Mouse (Mus musculus): Measurements from ENCODE around the gene Sh2d3c. TPM values are rescaled to one million over a fixed set of nuclear protein-coding genes. Genes with fewer than 3 reads are reported as not detected.
A peak's percentile ranks its signal among the peaks of the same experiment; 100 is the strongest.

Gene Sh2d3c
- polyA plus RNA-seq, 1 experiment from 2014 or later = 45.9 TPM

GRCm38 (mm10) chr2:32761859-32762258 lies 41.0 kb downstream of the Sh2d3c start:
- Histone ChIP-seq H3K4me3 (replicated peaks; ENCODE audit: low read depth, low read length) (no peak overlapping the region), H3K27ac (replicated peaks; ENCODE audit: low read depth, low read length) (no peak overlapping the region), H3K9me3 (ENCODE audit: control insufficient read depth, low read length) (no peaks in the 10 kb centered on the region), H3K27me3 (ENCODE audit: control insufficient read depth, insufficient read depth, low read length) (no peaks in the 10 kb centered on the region), H3K36me3 (ENCODE audit: control insufficient read depth, insufficient read depth, low read length) (peaks cover 35% of the 10 kb centered on the region), H3K4me2 (ENCODE audit: low read length) (no peak overlapping the region), H3K4me1 (ENCODE audit: control insufficient read depth, insufficient read depth, low read length) (peaks cover 12% of the 10 kb centered on the region), H3K9ac (replicated peaks; ENCODE audit: low read length) (no peak overlapping the region)
- DNase-seq (no peak), ATAC-seq (ENCODE audit: low FRiP score, low TSS enrichment) (no peak)
- WGBS = 95% methylated on average over 4 of the region's 4 CpGs

- DNase-seq (no peak), ATAC-seq (ENCODE audit: low FRiP score, low TSS enrichment) (no peak)
- Histone ChIP-seq H3K4me1 (ENCODE audit: control insufficient read depth, insufficient read depth, low read length) (peaks cover 5% of the 10 kb centered on the region; the same call in 1 of the 2 replicates), H3K27me3 (ENCODE audit: control insufficient read depth, insufficient read depth, low read length) (no peaks in the 10 kb centered on the region), H3K9me3 (ENCODE audit: control insufficient read depth, low read length) (no peaks in the 10 kb centered on the region), H3K27ac (replicated peaks; ENCODE audit: low read depth, low read length) (no peak overlapping the region), H3K36me3 (ENCODE audit: control insufficient read depth, insufficient read depth, low read length) (peaks cover 35% of the 10 kb centered on the region), H3K4me2 (ENCODE audit: low read length) (no peak overlapping the region), H3K9ac (replicated peaks; ENCODE audit: low read length) (no peak overlapping the region), H3K4me3 (replicated peaks; ENCODE audit: low read depth, low read length) (no peak overlapping the region)
- WGBS = 77% methylated on average over 3 of the region's 3 CpGs
Observed at GRCm38 (mm10) chr2:32763353-32763752, 42.5 kb downstream of the Sh2d3c start.

GRCm38 (mm10) chr2:32767241-32767640 lies 46.4 kb downstream of the Sh2d3c start:
- Histone ChIP-seq H3K9ac (replicated peaks; ENCODE audit: low read length) (no peak overlapping the region), H3K27me3 (ENCODE audit: control insufficient read depth, insufficient read depth, low read length) (no peaks in the 10 kb centered on the region), H3K27ac (replicated peaks; ENCODE audit: low read depth, low read length) (no peak overlapping the region), H3K4me2 (ENCODE audit: low read length) (no peak overlapping the region), H3K4me1 (ENCODE audit: control insufficient read depth, insufficient read depth, low read length) (peaks cover 7% of the 10 kb centered on the region), H3K9me3 (ENCODE audit: control insufficient read depth, low read length) (no peaks in the 10 kb centered on the region), H3K36me3 (ENCODE audit: control insufficient read depth, insufficient read depth, low read length) (peaks cover 12% of the 10 kb centered on the region), H3K4me3 (replicated peaks; ENCODE audit: low read depth, low read length) (no peak overlapping the region)
- WGBS = 61% methylated on average over 12 of the region's 12 CpGs
- DNase-seq (no peak), ATAC-seq (ENCODE audit: low FRiP score, low TSS enrichment) (no peak)

- DNase-seq = no peak
- Histone ChIP-seq H3K4me2 (ENCODE audit: low read length) (no peak overlapping the region), H3K27me3 (ENCODE audit: control insufficient read depth, insufficient read depth, low read length) (no peaks in the 10 kb centered on the region), H3K9me3 (ENCODE audit: control insufficient read depth, low read length) (no peaks in the 10 kb centered on the region), H3K27ac (replicated peaks; ENCODE audit: low read depth, low read length) (no peak overlapping the region), H3K4me3 (replicated peaks; ENCODE audit: low read depth, low read length) (no peak overlapping the region), H3K9ac (replicated peaks; ENCODE audit: low read length) (no peak overlapping the region), H3K4me1 (ENCODE audit: control insufficient read depth, insufficient read depth, low read length) (peaks cover 7% of the 10 kb centered on the region), H3K36me3 (ENCODE audit: control insufficient read depth, insufficient read depth, low read length) (no peaks in the 10 kb centered on the region)
- 53% methylated on average over 19 of the region's 19 CpGs for WGBS
- ATAC-seq (ENCODE audit: low FRiP score, low TSS enrichment) = no peak
Observed at GRCm38 (mm10) chr2:32768661-32769285, 47.9 kb downstream of the Sh2d3c start.

GRCm38 (mm10) chr2:32769327-32770085 lies 48.7 kb downstream of the Sh2d3c start:
- H3K4me1 ChIP-seq (ENCODE audit: control insufficient read depth, insufficient read depth, low read length) = peaks cover 7% of the 10 kb centered on the region
- no peaks in the 10 kb centered on the region for H3K9me3 ChIP-seq (ENCODE audit: control insufficient read depth, low read length)
- ATAC-seq (ENCODE audit: low FRiP score, low TSS enrichment) (no peak), DNase-seq (peak; percentile 41)
- H3K36me3 ChIP-seq (ENCODE audit: control insufficient read depth, insufficient read depth, low read length) = no peaks in the 10 kb centered on the region
- H3K27ac ChIP-seq (replicated peaks; ENCODE audit: low read depth, low read length) = no peak overlapping the region
- no peaks in the 10 kb centered on the region for H3K27me3 ChIP-seq (ENCODE audit: control insufficient read depth, insufficient read depth, low read length)
- no peak overlapping the region for H3K9ac ChIP-seq (replicated peaks; ENCODE audit: low read length)
- H3K4me3 ChIP-seq (replicated peaks; ENCODE audit: low read depth, low read length) = no peak overlapping the region
- 44% methylated on average over 5 of the region's 5 CpGs for WGBS
- no peak overlapping the region for H3K4me2 ChIP-seq (ENCODE audit: low read length)

GRCm38 (mm10) chr2:32771886-32772285 lies 51.0 kb downstream of the Sh2d3c start:
- no peaks in the 10 kb centered on the region for H3K36me3 ChIP-seq (ENCODE audit: control insufficient read depth, insufficient read depth, low read length)
- peaks cover 16% of the 10 kb centered on the region for H3K4me1 ChIP-seq (ENCODE audit: control insufficient read depth, insufficient read depth, low read length)
- H3K9ac ChIP-seq (replicated peaks; ENCODE audit: low read length) = no peak overlapping the region
- no peak overlapping the region for H3K4me2 ChIP-seq (ENCODE audit: low read length)
- H3K27me3 ChIP-seq (ENCODE audit: control insufficient read depth, insufficient read depth, low read length) = no peaks in the 10 kb centered on the region
- DNase-seq (no peak), ATAC-seq (ENCODE audit: low FRiP score, low TSS enrichment) (no peak)
- H3K27ac ChIP-seq (replicated peaks; ENCODE audit: low read depth, low read length) = no peak overlapping the region
- H3K4me3 ChIP-seq (replicated peaks; ENCODE audit: low read depth, low read length) = no peak overlapping the region
- no peaks in the 10 kb centered on the region for H3K9me3 ChIP-seq (ENCODE audit: control insufficient read depth, low read length)
- 32% methylated on average over 12 of the region's 12 CpGs for WGBS

GRCm38 (mm10) chr2:32772626-32773279 lies 51.9 kb downstream of the Sh2d3c start:
- Histone ChIP-seq H3K9ac (replicated peaks; ENCODE audit: low read length) (no peak overlapping the region), H3K4me1 (ENCODE audit: control insufficient read depth, insufficient read depth, low read length) (peaks cover 16% of the 10 kb centered on the region), H3K36me3 (ENCODE audit: control insufficient read depth, insufficient read depth, low read length) (no peaks in the 10 kb centered on the region), H3K4me2 (ENCODE audit: low read length) (no peak overlapping the region), H3K9me3 (ENCODE audit: control insufficient read depth, low read length) (no peaks in the 10 kb centered on the region), H3K27me3 (ENCODE audit: control insufficient read depth, insufficient read depth, low read length) (no peaks in the 10 kb centered on the region), H3K27ac (replicated peaks; ENCODE audit: low read depth, low read length) (no peak overlapping the region), H3K4me3 (replicated peaks; ENCODE audit: low read depth, low read length) (no peak overlapping the region)
- 89% methylated on average over 8 of the region's 8 CpGs for WGBS
- ATAC-seq (ENCODE audit: low FRiP score, low TSS enrichment) (no peak), DNase-seq (no peak)

GRCm38 (mm10) chr2:32775359-32776074 lies 54.7 kb downstream of the Sh2d3c start, which contains the start of the genes Ttc16 and Ptrh1:
TSS of gene Ttc16 (minus strand) at chr2:32775633.
TSS of gene Ptrh1 (plus strand) at chr2:32775786.
- peak within 1 kb of the TSS; percentile 46; the same call in 1 of the 2 replicates for H3K9ac ChIP-seq (replicated peaks; ENCODE audit: low read length)
- WGBS = under 1% methylated on average over 46 of the region's 46 CpGs
- H3K9me3 ChIP-seq (ENCODE audit: control insufficient read depth, low read length) = no peaks in the 10 kb centered on the region
- no peaks in the 10 kb centered on the region for H3K36me3 ChIP-seq (ENCODE audit: control insufficient read depth, insufficient read depth, low read length)
- H3K27me3 ChIP-seq (ENCODE audit: control insufficient read depth, insufficient read depth, low read length) = no peaks in the 10 kb centered on the region
- peak within 1 kb of the TSS; percentile 60 for H3K4me3 ChIP-seq (replicated peaks; ENCODE audit: low read depth, low read length)
- H3K27ac ChIP-seq (replicated peaks; ENCODE audit: low read depth, low read length) = peak within 1 kb of the TSS; percentile 68; the same call in 1 of the 2 replicates
- ATAC-seq (ENCODE audit: low FRiP score, low TSS enrichment) (peak; percentile 97), DNase-seq (peak; percentile 98)
- peaks cover 9% of the 10 kb centered on the region for H3K4me1 ChIP-seq (ENCODE audit: control insufficient read depth, insufficient read depth, low read length)
- peak within 1 kb of the TSS; percentile 77 for H3K4me2 ChIP-seq (ENCODE audit: low read length)

Measured in midbrain, embryonic 14.5 days (tissue).